Mouse (Mus musculus) embryonic facial prominence, embryonic 15.5 days (tissue): Measurements from ENCODE around the gene Tmem129. TPM values are rescaled to one million over a fixed set of nuclear protein-coding genes. Genes with fewer than 3 reads are reported as not detected.

Experiments
- ATAC-seq: fragments of 200-750 bp; cut with Nextera tagmentation; 2 replicates; pipeline ENCODE4 v1.8.0; 2017; ENCODE audit warnings: low read depth, moderate TSS enrichment; ENCODE audit not compliant: insufficient number of reproducible peaks, low FRiP score, low TSS enrichment
- H3K27ac ChIP-seq: fragments of 300-500 bp; sonication (generic); replicated peaks from 2 replicates; pipeline ENCODE4 v1.5.1; 2015; ENCODE audit warnings: mild to moderate bottlenecking, inconsistent platforms
- H3K27me3 ChIP-seq: fragments of 300-500 bp; sonication (generic); 2 replicates; pipeline ENCODE4 v1.6.1; 2015; ENCODE audit warnings: inconsistent platforms
- H3K36me3 ChIP-seq: fragments of 300-500 bp; sonication (generic); 2 replicates; pipeline ENCODE4 v1.6.1; 2015; ENCODE audit warnings: mild to moderate bottlenecking, inconsistent platforms
- H3K4me1 ChIP-seq: fragments of 300-500 bp; sonication (generic); 2 replicates; pipeline ENCODE4 v1.6.1; 2015; ENCODE audit warnings: inconsistent platforms
- H3K4me2 ChIP-seq: fragments of 300-500 bp; sonication (generic); replicated peaks from 2 replicates; pipeline ENCODE4 v1.6.1; 2015; ENCODE audit warnings: mild to moderate bottlenecking, inconsistent platforms
- H3K4me3 ChIP-seq: fragments of 300-500 bp; sonication (generic); replicated peaks from 2 replicates; pipeline ENCODE4 v1.5.1; 2015; ENCODE audit warnings: mild to moderate bottlenecking, inconsistent platforms
- H3K9ac ChIP-seq: fragments of 300-500 bp; sonication (generic); 2 replicates; pipeline ENCODE4 v1.6.1; 2015; ENCODE audit warnings: inconsistent platforms
- H3K9me3 ChIP-seq: fragments of 300-500 bp; sonication (generic); replicated peaks from 2 replicates; pipeline ENCODE4 v1.6.1; 2016; ENCODE audit warnings: inconsistent platforms
- WGBS: fragments of 180-500 bp; shearing (Covaris S2); methylation state at CpG from one replicate; pipeline ENCODE4 v1.1.7; 2015; 5-methylcytosine and 5-hydroxymethylcytosine counted together
- polyA plus RNA-seq: library from polyadenylated mRNA; unstranded; fragments of >200 nt; fragmentation: Nextera tagmentation; extraction: Ambion mirVana; gene quantifications from 2 replicates; pipeline ENCODE4 v1.2.1, GENCODE M21; 2015

Gene Tmem129
- polyA plus RNA-seq, 1 experiment from 2014 or later = 45.1 TPM

DNA sequence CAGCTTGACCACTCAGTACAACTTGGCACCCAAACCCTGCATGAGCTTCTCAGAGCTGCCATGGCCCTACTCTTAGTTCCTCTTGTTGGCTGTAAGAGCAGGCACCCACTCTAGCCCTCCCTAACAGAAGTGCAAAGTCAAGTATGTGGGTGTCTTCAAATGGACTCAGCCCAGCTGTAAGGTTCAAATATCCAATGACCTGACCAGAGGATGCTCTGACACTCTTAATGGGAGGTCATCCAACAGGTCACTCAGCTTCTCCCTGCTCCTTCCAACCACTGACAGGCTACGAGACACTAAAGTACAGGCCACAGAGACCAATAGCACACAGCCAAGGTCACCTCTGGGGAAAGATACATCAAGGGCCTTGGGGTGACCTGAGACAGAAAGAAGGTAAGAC, 49.0 kb downstream of the Tmem129 start:
- H3K36me3 ChIP-seq = peaks cover 79% of the 10 kb centered on the region
- ATAC-seq = no peak

GRCm38 (mm10) chr5:33607434-33607833, 50.8 kb downstream of the Tmem129 start:
- H3K4me2 ChIP-seq = no peak overlapping the region
- peaks cover 71% of the 10 kb centered on the region for H3K36me3 ChIP-seq
- H3K27ac ChIP-seq = no peak overlapping the region
- H3K9me3 ChIP-seq = no peaks in the 10 kb centered on the region
- WGBS = 95% methylated on average over 15 of the region's 15 CpGs
- H3K4me3 ChIP-seq = no peak overlapping the region
- ATAC-seq = no peak
- no peak overlapping the region for H3K9ac ChIP-seq
- no peaks in the 10 kb centered on the region for H3K4me1 ChIP-seq
- no peaks in the 10 kb centered on the region for H3K27me3 ChIP-seq

More for the DNA sequence above, 49.0 kb downstream of the Tmem129 start:
- no peak overlapping the region for H3K27ac ChIP-seq
- no peak overlapping the region for H3K9ac ChIP-seq
- no peaks in the 10 kb centered on the region for H3K4me1 ChIP-seq
- no peaks in the 10 kb centered on the region for H3K9me3 ChIP-seq
- H3K4me3 ChIP-seq = no peak overlapping the region
- 85% methylated on average over 1 of the region's 1 CpGs for WGBS
- no peak overlapping the region for H3K4me2 ChIP-seq
- H3K27me3 ChIP-seq = no peaks in the 10 kb centered on the region

GRCm38 (mm10) chr5:33606631-33607030, 51.6 kb downstream of the Tmem129 start:
- Histone ChIP-seq H3K27ac (no peak overlapping the region), H3K9me3 (no peaks in the 10 kb centered on the region), H3K9ac (no peak overlapping the region), H3K36me3 (peaks cover 63% of the 10 kb centered on the region), H3K4me1 (no peaks in the 10 kb centered on the region), H3K27me3 (no peaks in the 10 kb centered on the region), H3K4me2 (no peak overlapping the region), H3K4me3 (no peak overlapping the region)
- no peak for ATAC-seq
- 80% methylated on average over 7 of the region's 7 CpGs for WGBS

DNA sequence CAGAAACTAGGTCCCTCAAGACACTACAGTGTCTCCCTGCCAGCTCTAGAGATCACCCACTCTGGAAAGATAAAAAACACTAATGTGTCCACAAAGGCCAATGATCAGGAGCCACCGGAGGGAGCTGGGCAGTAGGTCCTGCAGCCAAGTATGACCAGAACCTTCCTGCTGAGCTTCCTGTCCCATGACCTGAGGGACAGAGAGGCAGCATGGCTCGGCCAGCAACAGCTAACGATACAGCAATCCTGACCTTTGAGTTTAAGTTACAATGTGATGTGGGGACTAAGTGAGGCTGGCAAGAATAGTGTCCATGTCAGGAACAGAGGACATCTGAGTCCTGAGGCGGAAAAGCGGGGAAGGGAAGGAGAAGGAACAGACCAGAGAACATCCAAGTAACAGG, 52.9 kb downstream of the Tmem129 start:
- H3K36me3 ChIP-seq = peaks cover 65% of the 10 kb centered on the region
- no peaks in the 10 kb centered on the region for H3K9me3 ChIP-seq
- WGBS = 85% methylated on average over 5 of the region's 5 CpGs

More for the DNA sequence above, 52.9 kb downstream of the Tmem129 start:
- H3K4me3 ChIP-seq = no peak overlapping the region
- no peaks in the 10 kb centered on the region for H3K4me1 ChIP-seq
- no peak overlapping the region for H3K4me2 ChIP-seq
- H3K27me3 ChIP-seq = no peaks in the 10 kb centered on the region
- H3K9ac ChIP-seq = no peak overlapping the region
- no peak for ATAC-seq
- H3K27ac ChIP-seq = no peak overlapping the region

Other genes with a start within 250 kb of the Tmem129 start
- gene Nkx1-1, start 224.4 kb downstream of the Tmem129 start, polyA plus RNA-seq = not detected in 2 replicates
- gene Fam53a, start 28.8 kb downstream of the Tmem129 start, polyA plus RNA-seq = 67.8 and 69.4 TPM in 2 replicates
- 0.36 and 0.43 TPM in 2 replicates for gene Gm9903, start 28.5 kb downstream of the Tmem129 start, polyA plus RNA-seq
- 191 and 202 TPM in 2 replicates for gene Slbp, start 5.8 kb downstream of the Tmem129 start, polyA plus RNA-seq
- 141 and 146 TPM in 2 replicates for gene Tacc3, start 288 bp downstream of the Tmem129 start, polyA plus RNA-seq
- gene Fgfr3, start 63.3 kb upstream of the Tmem129 start, polyA plus RNA-seq = 32.0 and 34.6 TPM in 2 replicates
- 49.9 and 51.8 TPM in 2 replicates for gene Letm1, start 124.4 kb upstream of the Tmem129 start, polyA plus RNA-seq
- 35.8 and 37.6 TPM in 2 replicates for gene Nsd2, start 162.3 kb upstream of the Tmem129 start, polyA plus RNA-seq